Mouse (Mus musculus) spleen, postnatal 4 days (tissue): ENCODE results near the gene Tecta.

ENCODE experiments used
- DNase-seq, 2 experiments: peaks; one replicate each; pipeline ENCODE4 v3.0.0; 2022; ENCODE audit warnings: low spot score in 2 of 2

Gene Tecta

GRCm38 (mm10) chr9:42320616-42321015, 79.1 kb downstream of the Tecta start:
- no peak for DNase-seq

- no peak for DNase-seq
Measured at GRCm38 (mm10) chr9:42318455-42318987, 81.2 kb downstream of the Tecta start.

- no peak for DNase-seq
Measured at GRCm38 (mm10) chr9:42317337-42317736, 82.4 kb downstream of the Tecta start.

- no peak for DNase-seq
Measured at GRCm38 (mm10) chr9:42315816-42316215, 83.9 kb downstream of the Tecta start.

- DNase-seq = no peak
Measured at GRCm38 (mm10) chr9:42314959-42315358, 84.8 kb downstream of the Tecta start.

GRCm38 (mm10) chr9:42314388-42314787, 85.3 kb downstream of the Tecta start:
- no peak for DNase-seq

GRCm38 (mm10) chr9:42313872-42314271, 85.9 kb downstream of the Tecta start:
- no peak for DNase-seq

GRCm38 (mm10) chr9:42311311-42311710, 88.4 kb downstream of the Tecta start:
- DNase-seq = no peak

- DNase-seq = no peak
Measured at GRCm38 (mm10) chr9:42303894-42304293, 95.8 kb downstream of the Tecta start.

- DNase-seq = no peak
Measured at GRCm38 (mm10) chr9:42301082-42301633, 98.6 kb downstream of the Tecta start.

GRCm38 (mm10) chr9:42296297-42296922, 103.3 kb downstream of the Tecta start:
- DNase-seq = no peak

GRCm38 (mm10) chr9:42294131-42294530, 105.6 kb downstream of the Tecta start:
- no peak for DNase-seq

- DNase-seq = no peak
Measured at GRCm38 (mm10) chr9:42293596-42293995, 106.1 kb downstream of the Tecta start.

GRCm38 (mm10) chr9:42293051-42293450, 106.7 kb downstream of the Tecta start:
- DNase-seq = no peak

- no peak for DNase-seq
Measured at GRCm38 (mm10) chr9:42279676-42280075, 120.1 kb downstream of the Tecta start.
